Mouse (Mus musculus) heart, adult 2 months (tissue): ENCODE results near the gene Cyp26c1.

ENCODE experiments used
- CTCF ChIP-seq: fragments of 200-600 bp; IDR thresholded peaks from 2 replicates; pipeline ENCODE4 v1.8.1; 2022; ENCODE audit warnings: antibody characterized with exemption, mild to moderate bottlenecking, moderate library complexity
- EP300 ChIP-seq: fragments of 200-500 bp; IDR thresholded peaks from 2 replicates; pipeline ENCODE4 v1.6.1; 2011; ENCODE audit warnings: low read depth, low read length, control low read depth; ENCODE audit not compliant: insufficient read depth
- POLR2A ChIP-seq: fragments of 200-500 bp; IDR thresholded peaks from 2 replicates; pipeline ENCODE4 v1.6.1; 2011; ENCODE audit warnings: mild to moderate bottlenecking, low read depth, low read length, control low read depth; ENCODE audit not compliant: insufficient read depth

DNA sequence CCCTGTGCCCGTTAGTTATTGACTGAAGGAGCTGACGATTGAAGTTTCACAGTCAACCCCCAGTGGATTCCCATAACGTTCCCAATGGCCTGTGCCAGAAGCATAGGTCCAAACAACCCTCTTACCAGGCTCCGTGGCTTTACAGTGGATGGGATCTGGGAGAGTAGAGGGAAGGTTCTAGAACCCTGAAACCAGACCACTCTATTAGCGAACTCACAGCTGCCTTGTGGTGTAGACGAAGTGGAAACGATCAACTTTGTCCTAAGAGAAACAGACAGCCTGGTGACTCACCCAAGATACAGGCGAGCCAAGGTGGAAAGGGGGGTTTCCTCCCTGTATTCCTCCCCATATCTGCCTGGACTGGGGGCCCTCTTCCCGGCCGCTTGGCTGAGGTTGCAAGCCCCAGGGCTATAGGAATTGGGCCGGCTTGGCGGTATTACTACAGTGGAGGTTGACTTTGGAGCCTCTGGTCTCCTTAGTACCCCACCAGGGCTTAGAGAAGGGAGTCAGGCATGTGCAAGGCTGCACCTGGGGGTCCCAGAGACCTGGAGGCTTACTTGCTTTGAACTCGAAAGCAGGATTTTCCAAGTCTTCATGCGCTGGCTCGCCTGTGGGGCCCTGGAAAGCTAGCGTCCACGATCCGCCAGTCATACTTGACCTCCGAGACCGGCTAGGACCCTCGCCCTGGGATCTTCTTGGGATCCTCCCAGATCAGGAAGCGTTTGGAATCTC, 11.4 kb downstream of the Cyp26c1 start:
- no peak for TF ChIP-seq EP300
- TF ChIP-seq CTCF, result no peak
- no peak for TF ChIP-seq POLR2A
